Mouse (Mus musculus) neural tube, embryonic 13.5 days (tissue): ENCODE data around the gene Tcf7l2. TPM values are rescaled to one million over a fixed set of nuclear protein-coding genes. Genes with fewer than 3 reads are reported as not detected.

ENCODE experiments used
- ATAC-seq: fragments of 200-750 bp; cut with Nextera tagmentation; 2 replicates; pipeline ENCODE4 v1.8.0; 2017; ENCODE audit warnings: low read depth, mild to moderate bottlenecking, moderate TSS enrichment, moderate library complexity
- H3K27ac ChIP-seq: fragments of 300-500 bp; sonication (generic); replicated peaks from 2 replicates; pipeline ENCODE4 v1.5.1; 2015; ENCODE audit warnings: moderate library complexity, mild to moderate bottlenecking, inconsistent platforms
- H3K27me3 ChIP-seq: fragments of 300-500 bp; sonication (generic); 2 replicates; pipeline ENCODE4 v1.6.1; 2015; ENCODE audit warnings: mild to moderate bottlenecking, inconsistent platforms
- H3K36me3 ChIP-seq: fragments of 300-500 bp; sonication (generic); 2 replicates; pipeline ENCODE4 v1.6.1; 2015; ENCODE audit warnings: mild to moderate bottlenecking, inconsistent platforms
- H3K4me1 ChIP-seq: fragments of 300-500 bp; sonication (generic); replicated peaks from 2 replicates; pipeline ENCODE4 v1.6.1; 2015; ENCODE audit warnings: inconsistent platforms
- H3K4me2 ChIP-seq: fragments of 300-500 bp; sonication (generic); 2 replicates; pipeline ENCODE4 v1.6.1; 2015; ENCODE audit warnings: inconsistent platforms, mild to moderate bottlenecking, moderate library complexity
- H3K4me3 ChIP-seq: fragments of 300-500 bp; sonication (generic); 2 replicates; pipeline ENCODE4 v1.5.1; 2015; ENCODE audit warnings: mild to moderate bottlenecking, inconsistent platforms
- H3K9ac ChIP-seq: fragments of 300-500 bp; sonication (generic); 2 replicates; pipeline ENCODE4 v1.6.1; 2015; ENCODE audit warnings: moderate library complexity, mild to moderate bottlenecking, inconsistent platforms
- H3K9me3 ChIP-seq: fragments of 300-500 bp; sonication (generic); 2 replicates; pipeline ENCODE4 v1.6.1; 2016; ENCODE audit warnings: inconsistent platforms
- WGBS: fragments of 180-500 bp; shearing (Covaris S2); methylation state at CpG from one replicate; pipeline ENCODE4 v1.1.7; 2015; 5-methylcytosine and 5-hydroxymethylcytosine counted together
- polyA plus RNA-seq: library from polyadenylated mRNA; unstranded; fragments of >200 nt; fragmentation: Nextera tagmentation; extraction: Ambion mirVana; gene quantifications from 2 replicates; pipeline ENCODE4 v1.2.1, GENCODE M21; 2015

The Tcf7l2 gene
- polyA plus RNA-seq, 1 experiment from 2014 or later, result 18.4 TPM

- no peak overlapping the region for H3K9ac ChIP-seq
- H3K9me3 ChIP-seq, result no peaks in the 10 kb centered on the region
- H3K27me3 ChIP-seq, result peaks cover 13% of the 10 kb centered on the region
- H3K4me1 ChIP-seq, result peaks cover 59% of the 10 kb centered on the region
- no peak overlapping the region for H3K4me3 ChIP-seq
- no peak overlapping the region for H3K4me2 ChIP-seq
- H3K27ac ChIP-seq, result no peak overlapping the region
- 0 out of 2 replicates have a peak, but pooled peaks cover 4% of the 10 kb centered on the region for H3K36me3 ChIP-seq
- no peak for ATAC-seq
- WGBS, result 48% methylated on average over 8 of the region's 8 CpGs
These were observed 170.3 kb downstream of the Tcf7l2 start for GRCm38 (mm10) chr19:55911941-55912340.

GRCm38 (mm10) chr19:55912813-55913212 lies 171.2 kb downstream of the Tcf7l2 start:
- H3K9me3 ChIP-seq, result no peaks in the 10 kb centered on the region
- H3K4me3 ChIP-seq, result no peak overlapping the region
- no peak overlapping the region for H3K4me2 ChIP-seq
- 0 out of 2 replicates have a peak, but pooled peaks cover 4% of the 10 kb centered on the region for H3K36me3 ChIP-seq
- H3K27ac ChIP-seq, result no peak overlapping the region
- WGBS, result 92% methylated on average over 8 of the region's 8 CpGs
- ATAC-seq, result no peak
- no peak overlapping the region for H3K9ac ChIP-seq
- H3K4me1 ChIP-seq, result peaks cover 51% of the 10 kb centered on the region
- peaks cover 13% of the 10 kb centered on the region for H3K27me3 ChIP-seq

GRCm38 (mm10) chr19:55913585-55913984 lies 172.0 kb downstream of the Tcf7l2 start:
- 54% methylated on average over 10 of the region's 10 CpGs for WGBS
- ATAC-seq, result no peak
- H3K27me3 ChIP-seq, result peaks cover 13% of the 10 kb centered on the region
- no peak overlapping the region for H3K4me2 ChIP-seq
- H3K9ac ChIP-seq, result no peak overlapping the region
- 0 out of 2 replicates have a peak, but pooled peaks cover 4% of the 10 kb centered on the region for H3K36me3 ChIP-seq
- H3K4me3 ChIP-seq, result no peak overlapping the region
- no peak overlapping the region for H3K27ac ChIP-seq
- no peaks in the 10 kb centered on the region for H3K9me3 ChIP-seq
- H3K4me1 ChIP-seq, result peaks cover 48% of the 10 kb centered on the region

- ATAC-seq, result no peak
- Histone ChIP-seq H3K27me3 (peaks cover 13% of the 10 kb centered on the region), H3K4me3 (no peak overlapping the region), H3K9ac (no peak overlapping the region), H3K36me3 (0 out of 2 replicates have a peak, but pooled peaks cover 4% of the 10 kb centered on the region), H3K27ac (no peak overlapping the region), H3K4me2 (no peak overlapping the region), H3K4me1 (peaks cover 37% of the 10 kb centered on the region), H3K9me3 (no peaks in the 10 kb centered on the region)
- WGBS, result 52% methylated on average over 20 of the region's 20 CpGs
These were observed 173.1 kb downstream of the Tcf7l2 start for GRCm38 (mm10) chr19:55914614-55915211.

GRCm38 (mm10) chr19:55915506-55915905 lies 173.9 kb downstream of the Tcf7l2 start:
- peaks cover 11% of the 10 kb centered on the region for H3K27me3 ChIP-seq
- no peak for ATAC-seq
- 70% methylated on average over 7 of the region's 7 CpGs for WGBS
- H3K9me3 ChIP-seq, result no peaks in the 10 kb centered on the region
- peaks cover 35% of the 10 kb centered on the region for H3K4me1 ChIP-seq
- H3K36me3 ChIP-seq, result 0 out of 2 replicates have a peak, but pooled peaks cover 10% of the 10 kb centered on the region
- no peak overlapping the region for H3K27ac ChIP-seq
- H3K9ac ChIP-seq, result no peak overlapping the region
- H3K4me2 ChIP-seq, result no peak overlapping the region
- H3K4me3 ChIP-seq, result no peak overlapping the region

- H3K27me3 ChIP-seq, result peaks cover 4% of the 10 kb centered on the region
- 0 out of 2 replicates have a peak, but pooled peaks cover 10% of the 10 kb centered on the region for H3K36me3 ChIP-seq
- ATAC-seq, result no peak
- H3K4me1 ChIP-seq, result peaks cover 35% of the 10 kb centered on the region
- H3K9ac ChIP-seq, result no peak overlapping the region
- no peaks in the 10 kb centered on the region for H3K9me3 ChIP-seq
- no peak overlapping the region for H3K4me2 ChIP-seq
- WGBS, result 96% methylated on average over 3 of the region's 3 CpGs
- no peak overlapping the region for H3K4me3 ChIP-seq
- no peak overlapping the region for H3K27ac ChIP-seq
These were observed 174.6 kb downstream of the Tcf7l2 start for GRCm38 (mm10) chr19:55916211-55916610.

GRCm38 (mm10) chr19:55923789-55924426 lies 182.3 kb downstream of the Tcf7l2 start:
- ATAC-seq, result peak; percentile 74; the same call in 1 of the 2 replicates
- Histone ChIP-seq H3K4me1 (peaks cover 10% of the 10 kb centered on the region), H3K36me3 (0 out of 2 replicates have a peak, but pooled peaks cover 6% of the 10 kb centered on the region), H3K9ac (no peak overlapping the region; the same call in 1 of the 2 replicates), H3K9me3 (no peaks in the 10 kb centered on the region), H3K27ac (no peak overlapping the region), H3K4me2 (no peak overlapping the region), H3K4me3 (no peak overlapping the region), H3K27me3 (no peaks in the 10 kb centered on the region)
- 18% methylated on average over 12 of the region's 12 CpGs for WGBS

- WGBS, result 85% methylated on average over 4 of the region's 4 CpGs
- no peaks in the 10 kb centered on the region for H3K9me3 ChIP-seq
These were observed 183.2 kb downstream of the Tcf7l2 start for GRCm38 (mm10) chr19:55924800-55925199.

GRCm38 (mm10) chr19:55925425-55925803 lies 183.8 kb downstream of the Tcf7l2 start:
- Histone ChIP-seq H3K4me3 (no peak overlapping the region), H3K27me3 (no peaks in the 10 kb centered on the region), H3K9me3 (no peaks in the 10 kb centered on the region), H3K9ac (no peak overlapping the region), H3K4me2 (no peak overlapping the region), H3K27ac (no peak overlapping the region), H3K36me3 (no peaks in the 10 kb centered on the region), H3K4me1 (peaks cover 10% of the 10 kb centered on the region)
- no peak for ATAC-seq
- WGBS, result 77% methylated on average over 7 of the region's 7 CpGs

More at GRCm38 (mm10) chr19:55924800-55925199, 183.2 kb downstream of the Tcf7l2 start:
- no peak overlapping the region for H3K4me2 ChIP-seq
- H3K4me1 ChIP-seq, result peaks cover 10% of the 10 kb centered on the region
- 0 out of 2 replicates have a peak, but pooled peaks cover 5% of the 10 kb centered on the region for H3K36me3 ChIP-seq
- no peaks in the 10 kb centered on the region for H3K27me3 ChIP-seq
- H3K4me3 ChIP-seq, result no peak overlapping the region
- no peak overlapping the region for H3K27ac ChIP-seq
- no peak overlapping the region for H3K9ac ChIP-seq
- no peak for ATAC-seq

GRCm38 (mm10) chr19:55925804-55926521 lies 184.3 kb downstream of the Tcf7l2 start:
- Histone ChIP-seq H3K9me3 (no peaks in the 10 kb centered on the region), H3K4me3 (no peak overlapping the region), H3K27me3 (no peaks in the 10 kb centered on the region), H3K27ac (no peak overlapping the region), H3K36me3 (no peaks in the 10 kb centered on the region), H3K4me2 (no peak overlapping the region), H3K9ac (no peak overlapping the region), H3K4me1 (peaks cover 10% of the 10 kb centered on the region)
- no peak for ATAC-seq
- 64% methylated on average over 16 of the region's 16 CpGs for WGBS

GRCm38 (mm10) chr19:55926858-55927673 lies 185.4 kb downstream of the Tcf7l2 start:
- Histone ChIP-seq H3K27me3 (no peaks in the 10 kb centered on the region), H3K9me3 (no peaks in the 10 kb centered on the region), H3K4me1 (peaks cover 10% of the 10 kb centered on the region), H3K9ac (no peak overlapping the region), H3K4me2 (no peak overlapping the region), H3K36me3 (peaks cover 6% of the 10 kb centered on the region), H3K27ac (no peak overlapping the region), H3K4me3 (no peak overlapping the region)
- 81% methylated on average over 16 of the region's 16 CpGs for WGBS
- ATAC-seq, result no peak
